Mouse (Mus musculus) stomach, postnatal 0 days (tissue): ENCODE data around the gene Hc.
A peak's percentile ranks its signal among the peaks of the same experiment; 100 is the strongest.

ENCODE experiments used
- CTCF ChIP-seq: IDR thresholded peaks from 2 replicates; pipeline ENCODE4 v1.5.1; 2016; ENCODE audit warnings: antibody characterized with exemption, low read depth, mild to moderate bottlenecking, moderate library complexity
- EP300 ChIP-seq: optimal IDR thresholded peaks from 2 replicates; pipeline ENCODE3; 2016; ENCODE audit warnings: antibody characterized with exemption

DNA sequence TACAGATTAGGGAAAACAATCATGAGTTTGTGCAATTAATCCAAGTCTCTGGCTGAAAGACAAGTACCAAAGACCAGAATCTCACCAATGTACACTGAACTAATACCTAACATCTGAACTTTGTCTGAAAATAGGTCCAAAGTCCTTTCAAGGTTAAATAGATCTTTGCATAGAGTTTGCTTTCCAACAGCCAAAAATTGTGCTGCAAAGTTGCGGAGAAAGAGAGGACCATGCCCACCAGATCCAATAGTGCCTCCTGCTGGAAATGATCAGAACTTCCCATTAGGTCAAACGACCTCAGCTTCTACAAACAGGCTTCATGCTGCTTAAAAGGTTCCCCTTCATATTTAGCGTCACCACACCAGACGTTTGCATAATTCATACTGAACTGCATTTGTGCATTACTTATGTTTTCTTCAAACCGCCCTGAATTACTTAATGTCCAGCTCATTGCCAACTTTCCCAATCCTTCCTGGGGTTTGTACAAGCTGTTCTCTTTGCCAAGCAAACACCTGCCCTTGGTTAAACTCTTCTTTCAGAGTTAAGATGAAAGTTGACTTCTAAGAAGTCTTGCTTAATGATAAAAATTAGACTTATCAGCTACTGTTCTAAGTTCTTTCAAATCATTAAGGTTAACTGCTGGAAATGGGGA is 46.9 kb upstream of the Hc start:
- TF ChIP-seq CTCF (peak; percentile 73), EP300 (no peak)
